In genomic region chr2:119172862-119173576, GRCm38 (mm10) we compare ENCODE assay signal across 8 mouse cellular contexts. TPM values are rescaled to one million over a fixed set of nuclear protein-coding genes. Genes with fewer than 3 reads are reported as not detected.
DNase-seq lines count a peak whose midpoint lies in the region; ATAC-seq lines count a peak whose summit lies in the region.

No protein-coding gene starts in this region.

- H3K27me3 ChIP-seq in embryonic facial prominence, embryonic 12.5 days: peaks cover 9% of the 10 kb centered on the region
- no peaks in the 10 kb centered on the region; the same call in 1 of the 2 replicates for H3K27me3 ChIP-seq in heart, embryonic 14.5 days (ENCODE audit: control insufficient read depth, insufficient read depth, low read length)
- 0 out of 2 replicates have a peak, but pooled peaks cover 2% of the 10 kb centered on the region for H3K27me3 ChIP-seq in kidney, embryonic 16.5 days (ENCODE audit: insufficient read depth, low read length)

- H3K36me3 ChIP-seq in embryonic facial prominence, embryonic 12.5 days: 0 out of 2 replicates have a peak, but pooled peaks cover 11% of the 10 kb centered on the region
- 0 out of 2 replicates have a peak, but pooled peaks cover 1% of the 10 kb centered on the region for H3K36me3 ChIP-seq in heart, embryonic 14.5 days (ENCODE audit: control insufficient read depth, insufficient read depth, low read length)
- H3K36me3 ChIP-seq in kidney, embryonic 16.5 days (ENCODE audit: insufficient read depth, low read length): no peaks in the 10 kb centered on the region

- H3K4me2 ChIP-seq in embryonic facial prominence, embryonic 12.5 days (replicated peaks): 0 out of 2 replicates have a peak overlapping the region, but pooled peaks have one; percentile 14
- peak overlapping the region; percentile 52 for H3K4me2 ChIP-seq in heart, embryonic 14.5 days (ENCODE audit: low read length)
- peak overlapping the region; percentile 20; the same call in 1 of the 2 replicates for H3K4me2 ChIP-seq in kidney, embryonic 16.5 days (replicated peaks; ENCODE audit: low read depth, low read length)

- no peak overlapping the region for H3K9ac ChIP-seq in embryonic facial prominence, embryonic 12.5 days
- H3K9ac ChIP-seq in heart, embryonic 14.5 days (ENCODE audit: low read length): peak overlapping the region; percentile 44
- no peak overlapping the region for H3K9ac ChIP-seq in kidney, embryonic 16.5 days (replicated peaks; ENCODE audit: low read length)

- peak overlapping the region; percentile 64; the same call in 1 of the 2 replicates for H3K27ac ChIP-seq in embryonic facial prominence, embryonic 12.5 days
- H3K27ac ChIP-seq in heart, embryonic 14.5 days (replicated peaks in 1 of 2; ENCODE audit: control insufficient read depth in 1 of 2, insufficient read depth in 1 of 2, low read depth in 2 of 2, low read length in 2 of 2): peak overlapping the region; percentile 32 to 35; a peak in 3 of 4 replicates
- peak overlapping the region; percentile 52; the same call in 1 of the 2 replicates for H3K27ac ChIP-seq in kidney, embryonic 16.5 days (ENCODE audit: low read length)

- H3K4me1 ChIP-seq in embryonic facial prominence, embryonic 12.5 days: peaks cover 16% of the 10 kb centered on the region
- H3K4me1 ChIP-seq in heart, embryonic 14.5 days (ENCODE audit: control insufficient read depth in 2 of 2, insufficient read depth in 2 of 2, low read length in 2 of 2): peaks cover 18 to 24% of the 10 kb centered on the region in 2 experiments
- H3K4me1 ChIP-seq in kidney, embryonic 16.5 days (ENCODE audit: insufficient read depth, low read length): peaks cover 32% of the 10 kb centered on the region

- no peaks in the 10 kb centered on the region for H3K9me3 ChIP-seq in embryonic facial prominence, embryonic 12.5 days
- no peaks in the 10 kb centered on the region for H3K9me3 ChIP-seq in heart, embryonic 14.5 days (ENCODE audit: control insufficient read depth, low read length)
- H3K9me3 ChIP-seq in kidney, embryonic 16.5 days (ENCODE audit: low read length): no peaks in the 10 kb centered on the region

- DNase-seq in right cerebral cortex, postnatal 14 days: peak; percentile 37
- no peak for DNase-seq in right cerebral cortex, postnatal 25 days
- DNase-seq in lung, postnatal 14 days: peak; percentile 78
- peak; percentile 70 to 84 for DNase-seq in spleen, postnatal 4 days (ENCODE audit: low spot score in 2 of 2)
- DNase-seq in thymus, postnatal 36 days: no peak

- WGBS in embryonic facial prominence, embryonic 12.5 days: 34% methylated on average over 13 of the region's 13 CpGs
- 9% methylated on average over 13 of the region's 13 CpGs for WGBS in heart, embryonic 14.5 days
- 7% methylated on average over 13 of the region's 13 CpGs for WGBS in kidney, embryonic 16.5 days

- no peak overlapping the region for H3K4me3 ChIP-seq in embryonic facial prominence, embryonic 12.5 days
- 0 out of 4 replicates have a peak overlapping the region, but pooled peaks of 1 of the 2 experiments have one; percentile 5 for H3K4me3 ChIP-seq in heart, embryonic 14.5 days (ENCODE audit: control insufficient read depth in 1 of 2, insufficient read depth in 1 of 2, low read depth in 1 of 2, low read length in 2 of 2)
- no peak overlapping the region for H3K4me3 ChIP-seq in kidney, embryonic 16.5 days (ENCODE audit: low read length)

- no peak for ATAC-seq in embryonic facial prominence, embryonic 12.5 days (ENCODE audit: insufficient number of reproducible peaks, insufficient read depth, low FRiP score, low TSS enrichment)
- peak; percentile 69 for ATAC-seq in heart, embryonic 14.5 days (ENCODE audit: insufficient number of reproducible peaks, insufficient read depth, low FRiP score, low read depth)
- ATAC-seq in kidney, embryonic 16.5 days (ENCODE audit: low FRiP score, low TSS enrichment): peak; percentile 67

RNA-seq across cellular contexts. Expression of gene Gm14137, which starts 1.3 kb away (rescaled TPM):
- 0.70 and 1.1 TPM in 2 replicates for polyA plus RNA-seq in embryonic facial prominence, embryonic 12.5 days (2016; fragmentation: Nextera tagmentation; extraction: Ambion mirVana)
- polyA plus RNA-seq in heart, embryonic 14.5 days (2014; fragmentation: Nextera tagmentation; extraction: Ambion mirVana): 0.24 and 0.27 TPM in 2 replicates
- polyA plus RNA-seq in kidney, embryonic 16.5 days (2015; fragmentation: Nextera tagmentation; extraction: Ambion mirVana): 0.56 and 0.85 TPM in 2 replicates

RNA-seq across cellular contexts. Expression of gene Gchfr, which starts 5.4 kb away (rescaled TPM):
- polyA plus RNA-seq in embryonic facial prominence, embryonic 12.5 days (2016; fragmentation: Nextera tagmentation; extraction: Ambion mirVana): 4.7 and 5.2 TPM in 2 replicates
- polyA plus RNA-seq in heart, embryonic 14.5 days (2014; fragmentation: Nextera tagmentation; extraction: Ambion mirVana): 7.2 and 9.4 TPM in 2 replicates
- polyA plus RNA-seq in kidney, embryonic 16.5 days (2015; fragmentation: Nextera tagmentation; extraction: Ambion mirVana): 34.5 and 38.8 TPM in 2 replicates

RNA-seq across cellular contexts. Expression of gene Rmdn3, which starts 16.2 kb away (rescaled TPM):
- 41.9 and 42.3 TPM in 2 replicates for polyA plus RNA-seq in embryonic facial prominence, embryonic 12.5 days (2016; fragmentation: Nextera tagmentation; extraction: Ambion mirVana)
- 19.4 and 23.7 TPM in 2 replicates for polyA plus RNA-seq in heart, embryonic 14.5 days (2014; fragmentation: Nextera tagmentation; extraction: Ambion mirVana)
- polyA plus RNA-seq in kidney, embryonic 16.5 days (2015; fragmentation: Nextera tagmentation; extraction: Ambion mirVana): 46.4 and 47.0 TPM in 2 replicates

RNA-seq across cellular contexts. Expression of gene Zfyve19, which starts 35.4 kb away (rescaled TPM):
- polyA plus RNA-seq in embryonic facial prominence, embryonic 12.5 days (2016; fragmentation: Nextera tagmentation; extraction: Ambion mirVana): 57.0 and 58.2 TPM in 2 replicates
- polyA plus RNA-seq in heart, embryonic 14.5 days (2014; fragmentation: Nextera tagmentation; extraction: Ambion mirVana): 28.3 and 32.4 TPM in 2 replicates
- polyA plus RNA-seq in kidney, embryonic 16.5 days (2015; fragmentation: Nextera tagmentation; extraction: Ambion mirVana): 64.1 and 67.2 TPM in 2 replicates

RNA-seq across cellular contexts. Expression of gene Dnajc17, which starts 35.6 kb away (rescaled TPM):
- polyA plus RNA-seq in embryonic facial prominence, embryonic 12.5 days (2016; fragmentation: Nextera tagmentation; extraction: Ambion mirVana): 26.5 and 27.5 TPM in 2 replicates
- polyA plus RNA-seq in heart, embryonic 14.5 days (2014; fragmentation: Nextera tagmentation; extraction: Ambion mirVana): 10.8 and 12.9 TPM in 2 replicates
- polyA plus RNA-seq in kidney, embryonic 16.5 days (2015; fragmentation: Nextera tagmentation; extraction: Ambion mirVana): 21.0 and 21.6 TPM in 2 replicates

Comparison
In these comparisons a context has a peak if more than half of its experiments do, and no peak if none do; other contexts are left out.
1. DNase-seq: peak in right cerebral cortex, postnatal 14 days (single experiment), lung, postnatal 14 days (single experiment) and spleen, postnatal 4 days (2 of 2); none in right cerebral cortex, postnatal 25 days (single experiment) and thymus, postnatal 36 days (0 of 2).
2. Peak in every context shown above with its lines, with median percentiles within 50 percentile points of each other: H3K27ac ChIP-seq and H3K4me2 ChIP-seq.